Mouse (Mus musculus): ENCODE measurements around the gene Capn15. TPM values are rescaled to one million over a fixed set of nuclear protein-coding genes. Genes with fewer than 3 reads are reported as not detected.

Gene Capn15
- 23.8 and 25.7 TPM in 2 replicates for polyA plus RNA-seq (2014; fragmentation: Nextera tagmentation; extraction: Ambion mirVana)

GRCm38 (mm10) chr17:25985306-25986294 is at the start of gene Capn15:
Capn15 (minus strand) TSS chr17:25985796.
- Histone ChIP-seq H3K27ac (replicated peaks; ENCODE audit: low read depth, low read length) (peak within 1 kb of the TSS; percentile 57; the same call in 1 of the 2 replicates), H3K4me2 (ENCODE audit: low read depth, severe bottlenecking) (peak within 1 kb of the TSS; percentile 71), H3K36me3 (ENCODE audit: control insufficient read depth, insufficient read depth, low read length) (peaks cover 4% of the 10 kb centered on the region; the same call in 1 of the 2 replicates), H3K4me3 (ENCODE audit: low read depth, low read length) (peak within 1 kb of the TSS; percentile 86), H3K27me3 (ENCODE audit: control insufficient read depth, insufficient read depth, low read length) (no peaks in the 10 kb centered on the region), H3K4me1 (ENCODE audit: control insufficient read depth, insufficient read depth, low read length) (peaks cover 6% of the 10 kb centered on the region), H3K9me3 (ENCODE audit: control insufficient read depth, low read length) (no peaks in the 10 kb centered on the region), H3K9ac (ENCODE audit: low read length) (peak within 1 kb of the TSS; percentile 92)
- DNase-seq (ENCODE audit: low spot score) (peak; percentile 95), ATAC-seq (ENCODE audit: insufficient number of reproducible peaks, low FRiP score, low TSS enrichment, low read depth) (peak; percentile 99)
- under 1% methylated on average over 86 of the region's 91 CpGs for WGBS

DNA sequence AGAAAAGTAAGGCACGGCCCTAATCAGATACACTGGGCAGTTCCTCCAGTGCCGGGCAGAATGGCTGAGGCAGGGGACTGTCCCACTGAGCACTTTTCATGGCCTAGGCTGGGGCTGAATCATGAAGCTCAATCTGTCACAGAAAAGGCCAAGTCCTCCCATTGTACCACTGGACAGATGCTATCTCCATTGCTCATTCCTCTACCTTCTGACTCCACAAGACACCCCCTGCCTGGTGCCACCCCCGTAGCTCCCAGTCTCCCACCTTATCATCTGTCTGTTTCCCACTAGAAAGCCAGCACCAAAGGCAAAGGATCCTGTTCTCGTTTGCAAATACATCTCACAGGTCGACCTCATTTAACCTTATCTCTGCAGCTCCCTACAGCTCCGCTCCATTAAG is 46.4 kb upstream of the Capn15 start:
- Histone ChIP-seq H3K9ac (ENCODE audit: low read length) (no peak overlapping the region), H3K4me2 (ENCODE audit: low read depth, severe bottlenecking) (no peak overlapping the region), H3K36me3 (ENCODE audit: control insufficient read depth, insufficient read depth, low read length) (no peaks in the 10 kb centered on the region), H3K27ac (replicated peaks; ENCODE audit: low read depth, low read length) (no peak overlapping the region), H3K4me3 (ENCODE audit: low read depth, low read length) (no peak overlapping the region), H3K27me3 (ENCODE audit: control insufficient read depth, insufficient read depth, low read length) (no peaks in the 10 kb centered on the region), H3K4me1 (ENCODE audit: control insufficient read depth, insufficient read depth, low read length) (no peaks in the 10 kb centered on the region), H3K9me3 (ENCODE audit: control insufficient read depth, low read length) (no peaks in the 10 kb centered on the region)
- WGBS = 82% methylated on average over 6 of the region's 6 CpGs
- no peak for DNase-seq (ENCODE audit: low spot score)
- no peak for ATAC-seq (ENCODE audit: insufficient number of reproducible peaks, low FRiP score, low TSS enrichment, low read depth)

DNA sequence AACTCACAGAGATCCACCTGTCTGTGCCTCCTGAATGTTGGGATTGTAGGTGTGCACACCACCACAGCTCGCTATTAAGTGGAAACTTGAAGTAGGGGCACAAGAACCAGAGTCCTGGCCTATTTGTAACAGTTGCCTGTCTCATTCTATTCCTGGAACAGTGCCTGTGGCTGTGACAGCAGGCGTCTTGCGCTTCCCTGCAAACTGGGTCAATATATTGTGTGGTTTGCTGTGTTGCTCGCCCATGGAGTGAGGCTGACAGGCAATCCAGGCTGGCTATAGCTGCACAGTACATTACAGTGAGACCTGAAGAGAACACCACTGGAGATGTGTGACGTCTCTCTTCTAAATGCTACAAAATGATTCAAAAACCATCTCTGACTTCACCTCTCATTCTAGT is 46.0 kb upstream of the Capn15 start:
- Histone ChIP-seq H3K4me3 (ENCODE audit: low read depth, low read length) (no peak overlapping the region), H3K4me1 (ENCODE audit: control insufficient read depth, insufficient read depth, low read length) (no peaks in the 10 kb centered on the region), H3K9ac (ENCODE audit: low read length) (no peak overlapping the region), H3K27ac (replicated peaks; ENCODE audit: low read depth, low read length) (no peak overlapping the region), H3K27me3 (ENCODE audit: control insufficient read depth, insufficient read depth, low read length) (no peaks in the 10 kb centered on the region), H3K9me3 (ENCODE audit: control insufficient read depth, low read length) (no peaks in the 10 kb centered on the region), H3K4me2 (ENCODE audit: low read depth, severe bottlenecking) (no peak overlapping the region), H3K36me3 (ENCODE audit: control insufficient read depth, insufficient read depth, low read length) (no peaks in the 10 kb centered on the region)
- DNase-seq (ENCODE audit: low spot score) (no peak), ATAC-seq (ENCODE audit: insufficient number of reproducible peaks, low FRiP score, low TSS enrichment, low read depth) (no peak)
- WGBS = 93% methylated on average over 5 of the region's 5 CpGs

DNA sequence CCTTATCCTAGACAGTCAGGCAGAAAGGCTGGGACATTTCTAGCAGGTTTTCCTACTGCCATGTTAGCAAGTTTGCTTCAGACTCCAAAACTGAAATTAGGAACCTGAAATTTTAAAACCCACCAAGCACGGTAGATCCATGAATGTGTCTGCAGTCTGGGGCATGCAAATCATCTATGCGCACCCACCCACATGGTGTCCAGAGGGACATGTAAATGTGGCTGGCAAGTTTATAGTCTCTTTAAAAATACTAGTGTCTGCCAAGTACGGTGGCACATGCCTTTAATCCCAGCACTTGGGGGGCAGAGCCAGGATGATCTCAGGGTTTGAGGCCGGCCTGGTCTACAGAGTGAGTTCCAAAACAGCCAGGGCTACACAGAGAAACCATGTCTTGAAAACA is 42.7 kb upstream of the Capn15 start:
- Histone ChIP-seq H3K9me3 (ENCODE audit: control insufficient read depth, low read length) (no peaks in the 10 kb centered on the region), H3K27me3 (ENCODE audit: control insufficient read depth, insufficient read depth, low read length) (no peaks in the 10 kb centered on the region), H3K4me3 (ENCODE audit: low read depth, low read length) (no peak overlapping the region), H3K4me1 (ENCODE audit: control insufficient read depth, insufficient read depth, low read length) (no peaks in the 10 kb centered on the region), H3K9ac (ENCODE audit: low read length) (no peak overlapping the region), H3K36me3 (ENCODE audit: control insufficient read depth, insufficient read depth, low read length) (no peaks in the 10 kb centered on the region), H3K27ac (replicated peaks; ENCODE audit: low read depth, low read length) (no peak overlapping the region), H3K4me2 (ENCODE audit: low read depth, severe bottlenecking) (no peak overlapping the region)
- ATAC-seq (ENCODE audit: insufficient number of reproducible peaks, low FRiP score, low TSS enrichment, low read depth) (no peak), DNase-seq (ENCODE audit: low spot score) (no peak)
- 84% methylated on average over 4 of the region's 4 CpGs for WGBS

DNA sequence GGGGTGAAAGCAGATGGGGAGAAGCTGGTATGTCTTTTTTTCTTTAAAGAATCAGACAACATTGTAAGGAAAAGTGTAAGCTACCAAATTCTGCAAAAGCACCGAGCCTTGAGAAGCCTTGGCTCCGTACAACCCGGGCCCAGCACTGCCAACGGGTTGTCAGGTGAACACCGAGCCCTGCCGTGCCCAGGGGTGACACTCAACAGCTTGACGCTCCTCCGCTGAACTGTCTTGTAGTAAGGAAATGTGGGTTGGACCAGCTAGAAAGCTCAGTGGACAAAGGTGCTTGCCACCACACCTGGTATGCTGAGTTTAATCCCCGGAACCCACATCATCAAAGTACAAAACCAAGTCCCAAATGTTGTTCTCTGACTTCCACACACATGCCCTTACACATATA is 39.1 kb upstream of the Capn15 start:
- no peaks in the 10 kb centered on the region for H3K36me3 ChIP-seq (ENCODE audit: control insufficient read depth, insufficient read depth, low read length)
- no peak overlapping the region for H3K9ac ChIP-seq (ENCODE audit: low read length)
- DNase-seq (ENCODE audit: low spot score) (no peak), ATAC-seq (ENCODE audit: insufficient number of reproducible peaks, low FRiP score, low TSS enrichment, low read depth) (no peak)
- no peak overlapping the region for H3K4me2 ChIP-seq (ENCODE audit: low read depth, severe bottlenecking)
- H3K27me3 ChIP-seq (ENCODE audit: control insufficient read depth, insufficient read depth, low read length) = no peaks in the 10 kb centered on the region
- H3K4me3 ChIP-seq (ENCODE audit: low read depth, low read length) = no peak overlapping the region
- 94% methylated on average over 9 of the region's 9 CpGs for WGBS
- H3K4me1 ChIP-seq (ENCODE audit: control insufficient read depth, insufficient read depth, low read length) = no peaks in the 10 kb centered on the region
- no peak overlapping the region for H3K27ac ChIP-seq (replicated peaks; ENCODE audit: low read depth, low read length)
- H3K9me3 ChIP-seq (ENCODE audit: control insufficient read depth, low read length) = no peaks in the 10 kb centered on the region

DNA sequence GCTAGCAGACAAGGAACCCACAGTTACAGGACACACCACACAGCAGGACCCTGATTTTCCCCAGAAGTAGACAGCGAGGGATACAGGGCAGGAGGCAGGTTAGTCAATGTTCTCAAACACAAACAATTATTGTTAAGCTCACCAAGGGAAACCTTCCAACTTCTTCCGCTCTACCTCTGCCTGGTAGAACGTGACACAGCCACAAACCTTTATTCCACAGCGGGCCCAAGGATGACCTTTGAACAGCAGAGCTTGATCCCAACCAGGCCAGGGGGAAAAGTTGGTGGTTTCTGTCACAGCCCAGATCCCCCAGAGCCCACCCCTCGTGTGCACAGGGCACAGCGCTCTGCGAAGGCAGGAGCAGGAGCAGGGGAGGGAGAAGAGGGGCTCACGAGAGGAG is 38.4 kb upstream of the Capn15 start:
- H3K9me3 ChIP-seq (ENCODE audit: control insufficient read depth, low read length) = no peaks in the 10 kb centered on the region
- no peak overlapping the region for H3K4me3 ChIP-seq (ENCODE audit: low read depth, low read length)
- no peaks in the 10 kb centered on the region for H3K4me1 ChIP-seq (ENCODE audit: control insufficient read depth, insufficient read depth, low read length)
- no peak overlapping the region for H3K4me2 ChIP-seq (ENCODE audit: low read depth, severe bottlenecking)
- no peak overlapping the region for H3K27ac ChIP-seq (replicated peaks; ENCODE audit: low read depth, low read length)
- H3K9ac ChIP-seq (ENCODE audit: low read length) = no peak overlapping the region
- no peaks in the 10 kb centered on the region for H3K36me3 ChIP-seq (ENCODE audit: control insufficient read depth, insufficient read depth, low read length)
- no peaks in the 10 kb centered on the region for H3K27me3 ChIP-seq (ENCODE audit: control insufficient read depth, insufficient read depth, low read length)
- no peak for ATAC-seq (ENCODE audit: insufficient number of reproducible peaks, low FRiP score, low TSS enrichment, low read depth)
- WGBS = 89% methylated on average over 8 of the region's 8 CpGs
- DNase-seq (ENCODE audit: low spot score) = no peak

DNA sequence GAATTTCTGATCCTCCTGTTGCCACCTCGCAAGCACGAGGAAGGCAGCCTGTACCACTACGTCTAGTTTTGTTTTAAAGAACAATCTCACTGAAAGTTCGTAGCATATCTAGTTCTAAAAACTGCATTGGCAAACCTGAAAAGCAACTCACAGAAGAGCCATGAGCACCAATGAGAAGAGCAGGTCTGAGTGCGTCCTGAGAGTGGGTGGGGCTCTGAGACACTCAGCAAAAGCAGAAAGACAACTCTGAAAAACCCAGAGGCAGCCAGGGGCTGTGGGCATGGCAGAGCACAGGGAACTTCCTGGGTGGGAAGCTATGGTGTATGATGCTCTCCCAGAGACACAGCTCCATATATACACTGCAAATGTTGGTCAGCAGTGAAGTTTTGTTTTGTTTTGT is 37.6 kb upstream of the Capn15 start:
- ATAC-seq (ENCODE audit: insufficient number of reproducible peaks, low FRiP score, low TSS enrichment, low read depth) (no peak), DNase-seq (ENCODE audit: low spot score) (no peak)
- H3K27me3 ChIP-seq (ENCODE audit: control insufficient read depth, insufficient read depth, low read length) = no peaks in the 10 kb centered on the region
- 94% methylated on average over 5 of the region's 5 CpGs for WGBS
- H3K4me3 ChIP-seq (ENCODE audit: low read depth, low read length) = no peak overlapping the region
- no peaks in the 10 kb centered on the region for H3K4me1 ChIP-seq (ENCODE audit: control insufficient read depth, insufficient read depth, low read length)
- H3K36me3 ChIP-seq (ENCODE audit: control insufficient read depth, insufficient read depth, low read length) = no peaks in the 10 kb centered on the region
- no peaks in the 10 kb centered on the region for H3K9me3 ChIP-seq (ENCODE audit: control insufficient read depth, low read length)
- no peak overlapping the region for H3K27ac ChIP-seq (replicated peaks; ENCODE audit: low read depth, low read length)
- no peak overlapping the region for H3K4me2 ChIP-seq (ENCODE audit: low read depth, severe bottlenecking)
- H3K9ac ChIP-seq (ENCODE audit: low read length) = no peak overlapping the region

DNA sequence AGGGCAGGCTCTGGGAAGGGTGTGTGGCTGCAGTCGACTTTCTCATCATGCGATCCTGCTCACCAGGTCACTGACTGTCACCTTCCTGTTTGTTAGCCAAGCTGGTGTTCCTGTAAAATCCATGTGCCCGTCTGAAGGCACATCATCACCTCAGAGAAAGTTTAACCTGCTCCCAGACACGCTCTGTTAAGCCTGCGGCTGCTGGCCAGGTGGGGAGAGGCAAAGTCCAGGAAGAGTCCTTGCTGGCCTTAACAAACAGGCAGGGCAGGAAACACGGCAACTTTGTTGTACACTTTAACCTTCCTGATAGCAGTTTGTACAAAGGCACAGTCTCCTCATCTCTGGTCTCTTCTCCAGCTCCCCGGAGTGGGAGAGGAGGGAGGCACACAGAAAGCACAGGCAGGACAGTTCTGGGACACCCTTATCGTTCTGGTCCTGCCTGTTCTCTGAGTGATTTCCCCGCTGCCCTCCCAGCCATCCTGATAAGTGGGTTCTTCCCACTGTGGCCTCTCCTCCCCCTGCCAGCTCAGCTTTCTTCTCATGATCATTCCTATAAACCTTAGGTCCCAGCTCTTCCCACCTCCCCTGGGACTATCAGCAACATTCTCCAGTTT is 36.2 kb upstream of the Capn15 start:
- H3K36me3 ChIP-seq (ENCODE audit: control insufficient read depth, insufficient read depth, low read length) = no peaks in the 10 kb centered on the region
- H3K27me3 ChIP-seq (ENCODE audit: control insufficient read depth, insufficient read depth, low read length) = no peaks in the 10 kb centered on the region
- no peaks in the 10 kb centered on the region for H3K4me1 ChIP-seq (ENCODE audit: control insufficient read depth, insufficient read depth, low read length)
- no peaks in the 10 kb centered on the region for H3K9me3 ChIP-seq (ENCODE audit: control insufficient read depth, low read length)
- no peak overlapping the region for H3K9ac ChIP-seq (ENCODE audit: low read length)
- no peak overlapping the region for H3K27ac ChIP-seq (replicated peaks; ENCODE audit: low read depth, low read length)
- DNase-seq (ENCODE audit: low spot score) = no peak
- H3K4me2 ChIP-seq (ENCODE audit: low read depth, severe bottlenecking) = no peak overlapping the region
- H3K4me3 ChIP-seq (ENCODE audit: low read depth, low read length) = no peak overlapping the region
- 77% methylated on average over 9 of the region's 9 CpGs for WGBS
- no peak for ATAC-seq (ENCODE audit: insufficient number of reproducible peaks, low FRiP score, low TSS enrichment, low read depth)
